Mouse (Mus musculus) forebrain, postnatal 0 days (tissue): Measurements from ENCODE around the gene Ccdc169. TPM values are rescaled to one million over a fixed set of nuclear protein-coding genes. Genes with fewer than 3 reads are reported as not detected.

Experiments
- ATAC-seq: fragments of 200-750 bp; cut with Nextera tagmentation; 2 replicates; pipeline ENCODE4 v1.8.0; 2017; ENCODE audit warnings: mild to moderate bottlenecking, moderate library complexity
- DNase-seq: peaks from one replicate; pipeline ENCODE4 v3.0.0-alpha.2; 2015
- H3K27ac ChIP-seq: fragments of 300-500 bp; sonication (generic); 2 replicates; pipeline ENCODE4 v1.5.1; 2014; ENCODE audit warnings: low read depth, mild to moderate bottlenecking, antibody characterized with exemption, low read length, moderate library complexity, mixed read lengths
- H3K27me3 ChIP-seq: fragments of 300-500 bp; sonication (generic); 2 replicates; pipeline ENCODE4 v1.6.1; 2014; ENCODE audit warnings: mild to moderate bottlenecking, low read length, mixed read lengths; ENCODE audit not compliant: insufficient read depth
- H3K36me3 ChIP-seq: fragments of 300-500 bp; sonication (generic); 2 replicates; pipeline ENCODE4 v1.6.1; 2014; ENCODE audit warnings: mild to moderate bottlenecking, moderate library complexity; ENCODE audit not compliant: insufficient read depth
- H3K4me1 ChIP-seq: fragments of 300-500 bp; sonication (generic); 2 replicates; pipeline ENCODE4 v1.6.1; 2014; ENCODE audit warnings: antibody characterized with exemption; ENCODE audit not compliant: insufficient read depth
- H3K4me2 ChIP-seq: fragments of 300-500 bp; sonication (generic); 2 replicates; pipeline ENCODE4 v1.6.1; 2014; ENCODE audit warnings: low read depth, mild to moderate bottlenecking, moderate library complexity
- H3K4me3 ChIP-seq: fragments of 300-500 bp; sonication (generic); 2 replicates; pipeline ENCODE4 v1.5.1; 2014; ENCODE audit warnings: low read depth, low read length, mixed read lengths
- H3K9ac ChIP-seq: fragments of 300-500 bp; sonication (generic); 2 replicates; pipeline ENCODE4 v1.6.1; 2014; ENCODE audit warnings: mild to moderate bottlenecking
- H3K9me3 ChIP-seq: fragments of 300-500 bp; sonication (generic); 2 replicates; pipeline ENCODE4 v1.6.1; 2016; ENCODE audit warnings: low read length
- CTCF ChIP-seq: sonication (generic); IDR thresholded peaks from 2 replicates; pipeline ENCODE4 v1.5.1; 2016; ENCODE audit warnings: antibody characterized with exemption, control low read depth, low read depth
- WGBS: fragments of 180-500 bp; shearing (Covaris S2); extraction: QIAGEN DNeasy Blood & Tissue Kit; methylation state at CpG from one replicate; pipeline ENCODE4 v1.1.7; 2014; 5-methylcytosine and 5-hydroxymethylcytosine counted together
- polyA plus RNA-seq: library from polyadenylated mRNA; unstranded; fragments of >200 nt; fragmentation: Nextera tagmentation; extraction: Ambion mirVana; gene quantifications from 2 replicates; pipeline ENCODE4 v1.2.1, GENCODE M21; 2015
- total RNA-seq: library from RNA; depleted of rRNA; stranded (reverse); fragments of >200 nt; gene quantifications from 2 replicates; pipeline ENCODE4 v1.2.3, GENCODE M21; 2014

The Ccdc169 gene
- total and polyA plus RNA-seq, 2 experiments from 2014 or later: 0.06 TPM; not detected in 1

- Histone ChIP-seq H3K4me3 (no peak overlapping the region), H3K36me3 (peaks cover 51% of the 10 kb centered on the region), H3K27me3 (no peaks in the 10 kb centered on the region), H3K27ac (no peak overlapping the region), H3K9me3 (no peaks in the 10 kb centered on the region), H3K4me2 (no peak overlapping the region), H3K9ac (no peak overlapping the region), H3K4me1 (no peaks in the 10 kb centered on the region)
- WGBS: 88% methylated on average over 6 of the region's 6 CpGs
- TF ChIP-seq CTCF: no peak
- no peak for DNase-seq
- ATAC-seq: no peak
These were observed 17.8 kb upstream of the Ccdc169 start for GRCm38 (mm10) chr3:55119275-55119898.

- no peaks in the 10 kb centered on the region for H3K9me3 ChIP-seq
- H3K27me3 ChIP-seq: no peaks in the 10 kb centered on the region
- peaks cover 55% of the 10 kb centered on the region for H3K36me3 ChIP-seq
- no peak for ATAC-seq
- WGBS: 91% methylated on average over 3 of the region's 3 CpGs
- H3K27ac ChIP-seq: no peak overlapping the region
- no peak overlapping the region for H3K9ac ChIP-seq
- TF ChIP-seq CTCF: no peak
- DNase-seq: no peak
- H3K4me1 ChIP-seq: no peaks in the 10 kb centered on the region
- H3K4me2 ChIP-seq: no peak overlapping the region
- no peak overlapping the region for H3K4me3 ChIP-seq
These were observed 14.7 kb upstream of the Ccdc169 start for GRCm38 (mm10) chr3:55122336-55122870.

GRCm38 (mm10) chr3:55123064-55123463 lies 14.1 kb upstream of the Ccdc169 start:
- DNase-seq (no peak), ATAC-seq (no peak)
- no peaks in the 10 kb centered on the region for H3K27me3 ChIP-seq
- H3K9ac ChIP-seq: no peak overlapping the region
- H3K36me3 ChIP-seq: peaks cover 57% of the 10 kb centered on the region
- H3K27ac ChIP-seq: no peak overlapping the region
- no peaks in the 10 kb centered on the region for H3K9me3 ChIP-seq
- H3K4me2 ChIP-seq: no peak overlapping the region
- H3K4me3 ChIP-seq: no peak overlapping the region
- TF ChIP-seq CTCF: no peak
- H3K4me1 ChIP-seq: no peaks in the 10 kb centered on the region
- 84% methylated on average over 4 of the region's 4 CpGs for WGBS

- TF ChIP-seq CTCF: no peak
- H3K9ac ChIP-seq: no peak overlapping the region
- ATAC-seq: no peak
- no peaks in the 10 kb centered on the region for H3K4me1 ChIP-seq
- no peaks in the 10 kb centered on the region for H3K9me3 ChIP-seq
- 84% methylated on average over 4 of the region's 4 CpGs for WGBS
- H3K4me3 ChIP-seq: no peak overlapping the region
- no peaks in the 10 kb centered on the region for H3K27me3 ChIP-seq
- H3K36me3 ChIP-seq: peaks cover 41% of the 10 kb centered on the region
- no peak overlapping the region for H3K4me2 ChIP-seq
- no peak for DNase-seq
- no peak overlapping the region for H3K27ac ChIP-seq
These were observed 7.9 kb upstream of the Ccdc169 start for GRCm38 (mm10) chr3:55129181-55129692.

GRCm38 (mm10) chr3:55131576-55132233 lies 5.4 kb upstream of the Ccdc169 start:
- Histone ChIP-seq H3K4me2 (no peak overlapping the region), H3K27me3 (no peaks in the 10 kb centered on the region), H3K27ac (no peak overlapping the region), H3K9me3 (no peaks in the 10 kb centered on the region), H3K4me1 (no peaks in the 10 kb centered on the region), H3K36me3 (peaks cover 51% of the 10 kb centered on the region), H3K9ac (no peak overlapping the region), H3K4me3 (no peak overlapping the region)
- WGBS: 86% methylated on average over 6 of the region's 6 CpGs
- no peak for DNase-seq
- TF ChIP-seq CTCF: no peak
- no peak for ATAC-seq

GRCm38 (mm10) chr3:55139837-55140236 lies 2.7 kb downstream of the Ccdc169 start:
- no peaks in the 10 kb centered on the region for H3K4me1 ChIP-seq
- WGBS: 88% methylated on average over 12 of the region's 12 CpGs
- DNase-seq (no peak), ATAC-seq (no peak)
- no peaks in the 10 kb centered on the region for H3K9me3 ChIP-seq
- no peak overlapping the region for H3K4me3 ChIP-seq
- H3K27ac ChIP-seq: no peak overlapping the region
- no peak for TF ChIP-seq CTCF
- H3K27me3 ChIP-seq: no peaks in the 10 kb centered on the region
- peaks cover 15% of the 10 kb centered on the region for H3K36me3 ChIP-seq
- H3K9ac ChIP-seq: no peak overlapping the region
- no peak overlapping the region for H3K4me2 ChIP-seq

GRCm38 (mm10) chr3:55141401-55141800 lies 4.3 kb downstream of the Ccdc169 start:
- Histone ChIP-seq H3K27ac (no peak overlapping the region), H3K36me3 (peaks cover 5% of the 10 kb centered on the region), H3K9ac (no peak overlapping the region), H3K4me1 (no peaks in the 10 kb centered on the region), H3K4me2 (no peak overlapping the region), H3K27me3 (no peaks in the 10 kb centered on the region), H3K9me3 (no peaks in the 10 kb centered on the region), H3K4me3 (no peak overlapping the region)
- 90% methylated on average over 2 of the region's 2 CpGs for WGBS
- no peak for TF ChIP-seq CTCF
- ATAC-seq (no peak), DNase-seq (no peak)
